Mouse (Mus musculus) urinary bladder, postnatal 14 days (tissue): ENCODE measurements around the gene Scube1.

Source experiments
- DNase-seq: peaks from one replicate; pipeline ENCODE4 v3.0.0; 2021; ENCODE audit warnings: low spot score

The Scube1 gene

GRCm38 (mm10) chr15:83724886-83725269, at the start of gene Scube1:
TSS of gene Scube1 (minus strand) at chr15:83725021.
- peak; percentile 88 for DNase-seq

- no peak for DNase-seq
Measured at GRCm38 (mm10) chr15:83772953-83773352, 48.1 kb upstream of the Scube1 start.

- no peak for DNase-seq
Measured at GRCm38 (mm10) chr15:83772460-83772859, 47.6 kb upstream of the Scube1 start.

GRCm38 (mm10) chr15:83771346-83772053, 46.7 kb upstream of the Scube1 start:
- DNase-seq = no peak

GRCm38 (mm10) chr15:83765388-83766029, 40.7 kb upstream of the Scube1 start:
- no peak for DNase-seq

GRCm38 (mm10) chr15:83761512-83761911, 36.7 kb upstream of the Scube1 start:
- DNase-seq = no peak

GRCm38 (mm10) chr15:83760683-83761082, 35.9 kb upstream of the Scube1 start:
- DNase-seq = peak; percentile 17

- no peak for DNase-seq
Measured at GRCm38 (mm10) chr15:83758958-83759357, 34.1 kb upstream of the Scube1 start.

GRCm38 (mm10) chr15:83756742-83757141, 31.9 kb upstream of the Scube1 start:
- DNase-seq = peak; percentile 20

GRCm38 (mm10) chr15:83749436-83749835, 24.6 kb upstream of the Scube1 start:
- DNase-seq = no peak

GRCm38 (mm10) chr15:83748986-83749385, 24.2 kb upstream of the Scube1 start:
- no peak for DNase-seq

- DNase-seq = no peak
Measured at GRCm38 (mm10) chr15:83746311-83746710, 21.5 kb upstream of the Scube1 start.

GRCm38 (mm10) chr15:83742018-83742417, 17.2 kb upstream of the Scube1 start:
- DNase-seq = no peak

GRCm38 (mm10) chr15:83740676-83741422, 16.0 kb upstream of the Scube1 start:
- no peak for DNase-seq

- DNase-seq = peak; percentile 63
Measured at GRCm38 (mm10) chr15:83727626-83728025, 2.8 kb upstream of the Scube1 start.

GRCm38 (mm10) chr15:83726741-83727140, 1.9 kb upstream of the Scube1 start:
- no peak for DNase-seq

GRCm38 (mm10) chr15:83725556-83726200, 857 bp upstream of the Scube1 start:
- no peak for DNase-seq

GRCm38 (mm10) chr15:83724160-83724885, 498 bp downstream of the Scube1 start:
- DNase-seq = peak; percentile 14

- no peak for DNase-seq
Measured at GRCm38 (mm10) chr15:83715582-83716228, 9.1 kb downstream of the Scube1 start.

- no peak for DNase-seq
Measured at GRCm38 (mm10) chr15:83712798-83713197, 12.0 kb downstream of the Scube1 start.

- DNase-seq = no peak
Measured at GRCm38 (mm10) chr15:83712361-83712760, 12.5 kb downstream of the Scube1 start.
